Mouse (Mus musculus) hindbrain, embryonic 13.5 days (tissue): ENCODE measurements around the gene Srsf3. TPM values are rescaled to one million over a fixed set of nuclear protein-coding genes. Genes with fewer than 3 reads are reported as not detected.

Source experiments
- ATAC-seq: fragments of 200-750 bp; cut with Nextera tagmentation; 2 replicates; pipeline ENCODE4 v1.8.0; 2017; ENCODE audit warnings: moderate TSS enrichment; ENCODE audit not compliant: low FRiP score
- H3K27ac ChIP-seq: fragments of 300-500 bp; sonication (generic); 2 replicates; pipeline ENCODE4 v1.5.1; 2015; ENCODE audit warnings: inconsistent platforms, mild to moderate bottlenecking, moderate library complexity
- H3K27me3 ChIP-seq: fragments of 300-500 bp; sonication (generic); 2 replicates; pipeline ENCODE4 v1.6.1; 2015; ENCODE audit warnings: mild to moderate bottlenecking, inconsistent platforms
- H3K36me3 ChIP-seq: fragments of 300-500 bp; sonication (generic); 2 replicates; pipeline ENCODE4 v1.6.1; 2015; ENCODE audit warnings: mild to moderate bottlenecking, inconsistent platforms
- H3K4me1 ChIP-seq: fragments of 300-500 bp; sonication (generic); replicated peaks from 2 replicates; pipeline ENCODE4 v1.6.1; 2015; ENCODE audit warnings: inconsistent platforms
- H3K4me2 ChIP-seq: fragments of 300-500 bp; sonication (generic); 2 replicates; pipeline ENCODE4 v1.6.1; 2015; ENCODE audit warnings: inconsistent platforms, mild to moderate bottlenecking, moderate library complexity
- H3K4me3 ChIP-seq: fragments of 300-500 bp; sonication (generic); 2 replicates; pipeline ENCODE4 v1.5.1; 2015; ENCODE audit warnings: mild to moderate bottlenecking, inconsistent platforms
- H3K9ac ChIP-seq: fragments of 300-500 bp; sonication (generic); 2 replicates; pipeline ENCODE4 v1.6.1; 2015; ENCODE audit warnings: mild to moderate bottlenecking, inconsistent platforms
- H3K9me3 ChIP-seq: fragments of 300-500 bp; sonication (generic); 2 replicates; pipeline ENCODE4 v1.6.1; 2016; ENCODE audit warnings: inconsistent platforms
- WGBS: fragments of 180-500 bp; shearing (Covaris S2); methylation state at CpG from one replicate; pipeline ENCODE4 v1.1.7; 2015; 5-methylcytosine and 5-hydroxymethylcytosine counted together
- polyA plus RNA-seq: library from polyadenylated mRNA; unstranded; fragments of >200 nt; fragmentation: Nextera tagmentation; extraction: Ambion mirVana; gene quantifications from 2 replicates; pipeline ENCODE4 v1.2.1, GENCODE M21; 2015

Srsf3 gene
- polyA plus RNA-seq, 1 experiment from 2014 or later = 506 TPM

GRCm38 (mm10) chr17:29049923-29050322, 17.5 kb downstream of the Srsf3 start:
- 88% methylated on average over 7 of the region's 7 CpGs for WGBS
- Histone ChIP-seq H3K9ac (no peak overlapping the region), H3K27ac (no peak overlapping the region), H3K4me2 (no peak overlapping the region), H3K4me3 (no peak overlapping the region), H3K9me3 (no peaks in the 10 kb centered on the region), H3K4me1 (peaks cover 16% of the 10 kb centered on the region), H3K27me3 (no peaks in the 10 kb centered on the region), H3K36me3 (peaks cover 31% of the 10 kb centered on the region)
- ATAC-seq = no peak

- Histone ChIP-seq H3K9ac (no peak overlapping the region), H3K36me3 (peaks cover 22% of the 10 kb centered on the region), H3K4me3 (no peak overlapping the region), H3K27me3 (no peaks in the 10 kb centered on the region), H3K9me3 (no peaks in the 10 kb centered on the region), H3K27ac (peak overlapping the region; percentile 50; the same call in 1 of the 2 replicates), H3K4me2 (no peak overlapping the region), H3K4me1 (peaks cover 16% of the 10 kb centered on the region)
- no peak for ATAC-seq
- 66% methylated on average over 14 of the region's 14 CpGs for WGBS
These were observed 18.4 kb downstream of the Srsf3 start for GRCm38 (mm10) chr17:29050791-29051190.

DNA sequence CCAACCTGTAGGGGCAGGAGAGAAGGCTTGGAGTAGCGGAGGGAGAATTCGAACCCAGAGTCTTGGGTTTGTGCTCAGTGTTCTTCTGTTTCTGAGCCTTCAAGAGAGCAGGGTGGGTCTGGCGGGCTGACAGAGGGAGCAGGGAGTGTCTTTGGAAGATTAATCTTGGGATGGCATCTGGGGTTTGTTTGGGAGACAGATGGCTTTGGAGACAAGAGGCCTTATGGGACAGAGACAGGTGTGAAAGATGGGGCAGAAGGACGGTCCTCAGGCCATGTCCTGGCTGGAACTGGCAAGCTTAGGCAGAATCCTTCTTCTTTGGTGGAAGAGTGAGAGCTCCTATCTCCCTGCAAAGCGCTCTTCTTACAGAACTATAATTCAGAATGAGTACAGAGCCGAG, 20.6 kb downstream of the Srsf3 start:
- Histone ChIP-seq H3K36me3 (peaks cover 1% of the 10 kb centered on the region; the same call in 1 of the 2 replicates), H3K9ac (no peak overlapping the region), H3K4me1 (peaks cover 35% of the 10 kb centered on the region), H3K9me3 (no peaks in the 10 kb centered on the region), H3K4me2 (no peak overlapping the region), H3K4me3 (no peak overlapping the region), H3K27me3 (no peaks in the 10 kb centered on the region), H3K27ac (no peak overlapping the region)
- ATAC-seq = no peak
- WGBS = 85% methylated on average over 6 of the region's 6 CpGs

DNA sequence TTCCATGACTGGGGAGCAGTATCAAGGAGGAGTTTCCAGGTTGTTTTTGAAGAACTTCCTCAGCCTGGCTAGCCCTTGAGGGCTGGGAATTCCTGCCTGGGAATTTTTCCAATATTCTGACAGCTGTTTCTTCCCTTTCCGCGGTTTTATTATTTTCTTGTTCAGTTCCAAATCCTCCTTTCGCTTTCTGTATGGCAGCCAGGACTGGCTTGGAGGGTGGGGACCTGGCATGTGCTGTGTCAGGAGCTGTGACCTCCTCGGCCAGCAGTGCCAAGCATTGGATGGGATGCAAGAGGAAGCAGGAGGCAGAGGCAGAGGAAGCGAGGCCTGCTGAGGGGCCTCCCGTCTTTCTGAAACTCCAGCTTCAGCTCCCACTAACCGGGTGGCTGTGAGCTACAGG, 21.4 kb downstream of the Srsf3 start:
- no peak for ATAC-seq
- H3K4me1 ChIP-seq = peaks cover 42% of the 10 kb centered on the region
- no peak overlapping the region for H3K27ac ChIP-seq
- WGBS = 72% methylated on average over 7 of the region's 7 CpGs
- no peak overlapping the region for H3K9ac ChIP-seq
- no peaks in the 10 kb centered on the region for H3K36me3 ChIP-seq
- H3K4me3 ChIP-seq = no peak overlapping the region
- H3K27me3 ChIP-seq = no peaks in the 10 kb centered on the region
- no peaks in the 10 kb centered on the region for H3K9me3 ChIP-seq
- no peak overlapping the region for H3K4me2 ChIP-seq

GRCm38 (mm10) chr17:29054429-29054828, 22.0 kb downstream of the Srsf3 start:
- no peaks in the 10 kb centered on the region for H3K27me3 ChIP-seq
- no peak overlapping the region for H3K27ac ChIP-seq
- peaks cover 44% of the 10 kb centered on the region for H3K4me1 ChIP-seq
- no peak overlapping the region for H3K4me2 ChIP-seq
- H3K36me3 ChIP-seq = no peaks in the 10 kb centered on the region
- H3K4me3 ChIP-seq = no peak overlapping the region
- H3K9me3 ChIP-seq = no peaks in the 10 kb centered on the region
- H3K9ac ChIP-seq = no peak overlapping the region
- no peak for ATAC-seq
- WGBS = 94% methylated on average over 6 of the region's 6 CpGs

GRCm38 (mm10) chr17:29055586-29055985, 23.2 kb downstream of the Srsf3 start:
- H3K27ac ChIP-seq = no peak overlapping the region
- H3K4me2 ChIP-seq = no peak overlapping the region
- no peaks in the 10 kb centered on the region for H3K9me3 ChIP-seq
- no peak for ATAC-seq
- no peak overlapping the region for H3K4me3 ChIP-seq
- peaks cover 38% of the 10 kb centered on the region for H3K4me1 ChIP-seq
- H3K9ac ChIP-seq = no peak overlapping the region
- WGBS = 70% methylated on average over 5 of the region's 5 CpGs
- H3K27me3 ChIP-seq = no peaks in the 10 kb centered on the region
- H3K36me3 ChIP-seq = no peaks in the 10 kb centered on the region

DNA sequence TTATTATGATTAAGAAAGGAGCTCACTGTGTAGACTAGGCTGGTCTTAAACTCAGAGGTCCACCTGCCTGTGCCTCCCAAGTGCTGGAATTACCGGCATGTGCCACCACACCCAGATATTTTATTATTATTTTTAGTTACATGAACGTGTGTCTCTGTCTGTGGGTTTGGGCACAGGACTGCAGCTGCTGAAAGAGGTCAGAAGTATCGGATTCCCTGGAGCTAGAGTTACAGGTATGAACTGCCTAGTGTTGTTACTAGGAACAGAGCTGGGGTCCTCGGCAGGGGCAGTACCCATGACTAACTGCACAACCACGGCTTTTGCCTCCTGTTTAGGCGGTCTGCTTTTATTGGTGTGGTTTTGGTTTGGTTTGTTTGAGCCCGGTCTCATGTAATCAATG, 23.8 kb downstream of the Srsf3 start:
- Histone ChIP-seq H3K4me3 (no peak overlapping the region), H3K27ac (no peak overlapping the region), H3K9me3 (no peaks in the 10 kb centered on the region), H3K4me1 (peaks cover 32% of the 10 kb centered on the region), H3K27me3 (no peaks in the 10 kb centered on the region), H3K4me2 (no peak overlapping the region), H3K9ac (no peak overlapping the region), H3K36me3 (no peaks in the 10 kb centered on the region)
- WGBS = 34% methylated on average over 7 of the region's 7 CpGs
- ATAC-seq = no peak

- WGBS = under 1% methylated on average over 8 of the region's 8 CpGs
- Histone ChIP-seq H3K27ac (peak overlapping the region; percentile 60), H3K4me1 (peaks cover 32% of the 10 kb centered on the region), H3K27me3 (no peaks in the 10 kb centered on the region), H3K36me3 (no peaks in the 10 kb centered on the region), H3K4me2 (peak overlapping the region; percentile 2; the same call in 1 of the 2 replicates), H3K4me3 (no peak overlapping the region), H3K9ac (peak overlapping the region; percentile 6; the same call in 1 of the 2 replicates), H3K9me3 (no peaks in the 10 kb centered on the region)
- 0 out of 2 replicates have a peak, but pooled peaks have one; percentile 46 for ATAC-seq
These were observed 24.3 kb downstream of the Srsf3 start for GRCm38 (mm10) chr17:29056699-29057151.

DNA sequence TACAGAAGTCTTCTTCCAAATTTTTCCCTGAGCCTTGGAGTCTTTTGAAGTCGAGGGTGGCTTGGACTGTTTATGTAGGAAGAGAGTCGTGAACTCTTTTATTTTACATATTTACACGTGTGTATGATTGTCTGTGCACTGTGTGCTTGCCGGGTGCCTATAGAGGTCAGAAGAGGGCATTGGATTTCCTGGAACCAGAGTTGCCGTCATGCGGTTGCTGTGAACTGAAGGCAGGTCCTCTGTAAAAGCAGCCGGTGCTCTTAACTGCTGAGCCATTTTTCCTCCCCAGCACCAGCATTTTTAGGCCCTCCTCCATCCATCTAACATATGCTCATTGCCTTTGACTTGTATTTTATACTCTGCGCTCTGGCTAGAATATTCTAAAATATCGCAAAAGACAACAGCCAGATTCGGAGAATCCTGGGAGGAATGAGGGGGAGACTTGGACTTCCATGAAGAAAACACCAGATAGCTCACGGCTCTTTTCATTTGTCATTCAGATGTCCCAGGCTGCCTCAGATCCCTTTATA, 25.0 kb downstream of the Srsf3 start:
- Histone ChIP-seq H3K9me3 (no peaks in the 10 kb centered on the region), H3K4me3 (no peak overlapping the region), H3K4me1 (peaks cover 36% of the 10 kb centered on the region), H3K4me2 (no peak overlapping the region), H3K36me3 (no peaks in the 10 kb centered on the region), H3K9ac (no peak overlapping the region), H3K27me3 (no peaks in the 10 kb centered on the region), H3K27ac (peak overlapping the region; percentile 60)
- ATAC-seq = no peak
- WGBS = 83% methylated on average over 11 of the region's 11 CpGs

DNA sequence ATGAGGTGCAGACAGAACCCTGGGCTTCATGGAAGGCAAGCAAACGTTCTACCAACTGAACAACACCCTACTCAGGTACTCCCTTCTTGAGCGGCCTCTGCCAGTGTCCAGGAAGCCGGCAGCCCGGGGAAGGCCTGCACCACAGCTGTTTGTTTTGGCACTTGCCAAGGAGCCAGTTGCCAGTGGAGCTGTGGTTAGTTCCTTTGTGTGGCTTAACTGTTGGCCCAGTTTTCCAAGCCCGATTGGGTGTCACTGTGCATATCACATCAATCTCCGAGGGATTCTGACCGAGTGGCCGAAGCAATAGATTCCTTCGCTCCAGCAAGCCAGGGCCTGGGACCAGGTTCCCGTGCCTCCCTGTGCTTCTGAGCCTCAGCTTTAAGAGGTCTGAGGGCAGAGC, 25.5 kb downstream of the Srsf3 start:
- Histone ChIP-seq H3K4me2 (no peak overlapping the region), H3K9ac (no peak overlapping the region), H3K9me3 (no peaks in the 10 kb centered on the region), H3K4me3 (no peak overlapping the region), H3K36me3 (no peaks in the 10 kb centered on the region), H3K27ac (0 out of 2 replicates have a peak overlapping the region, but pooled peaks have one; percentile 60), H3K4me1 (peaks cover 41% of the 10 kb centered on the region), H3K27me3 (no peaks in the 10 kb centered on the region)
- ATAC-seq = no peak
- WGBS = 78% methylated on average over 10 of the region's 10 CpGs

DNA sequence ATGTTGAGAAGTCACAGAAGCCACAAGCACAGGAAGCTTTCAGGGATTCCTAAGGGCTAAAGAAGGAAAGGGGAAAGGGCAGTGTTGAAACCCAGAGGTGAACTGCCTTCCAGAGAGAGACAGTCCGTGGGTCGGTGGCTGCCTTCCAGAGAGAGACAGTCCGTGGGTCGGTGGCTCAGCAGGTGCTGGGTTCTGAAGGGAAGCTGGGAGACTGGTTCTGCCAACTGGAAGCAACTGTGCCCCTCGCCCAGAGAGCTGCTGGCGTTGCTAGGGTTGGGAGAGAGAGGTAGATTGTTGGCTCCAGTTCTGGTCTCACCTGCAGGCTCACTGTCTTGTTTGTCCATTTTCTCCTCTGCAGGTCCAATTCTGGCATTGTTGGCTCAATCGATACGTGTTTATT, 26.1 kb downstream of the Srsf3 start:
- no peak for ATAC-seq
- no peaks in the 10 kb centered on the region for H3K27me3 ChIP-seq
- peaks cover 46% of the 10 kb centered on the region for H3K4me1 ChIP-seq
- no peaks in the 10 kb centered on the region for H3K9me3 ChIP-seq
- WGBS = 65% methylated on average over 8 of the region's 8 CpGs
- 0 out of 2 replicates have a peak overlapping the region, but pooled peaks have one; percentile 60 for H3K27ac ChIP-seq
- H3K4me3 ChIP-seq = no peak overlapping the region
- H3K4me2 ChIP-seq = no peak overlapping the region
- no peak overlapping the region for H3K9ac ChIP-seq
- H3K36me3 ChIP-seq = no peaks in the 10 kb centered on the region

- Histone ChIP-seq H3K4me2 (no peak overlapping the region), H3K9ac (no peak overlapping the region), H3K4me1 (peaks cover 51% of the 10 kb centered on the region), H3K4me3 (no peak overlapping the region), H3K27me3 (no peaks in the 10 kb centered on the region), H3K27ac (no peak overlapping the region), H3K9me3 (no peaks in the 10 kb centered on the region), H3K36me3 (no peaks in the 10 kb centered on the region)
- WGBS = 82% methylated on average over 3 of the region's 3 CpGs
- no peak for ATAC-seq
These were observed 27.2 kb downstream of the Srsf3 start for GRCm38 (mm10) chr17:29059581-29059980.

DNA sequence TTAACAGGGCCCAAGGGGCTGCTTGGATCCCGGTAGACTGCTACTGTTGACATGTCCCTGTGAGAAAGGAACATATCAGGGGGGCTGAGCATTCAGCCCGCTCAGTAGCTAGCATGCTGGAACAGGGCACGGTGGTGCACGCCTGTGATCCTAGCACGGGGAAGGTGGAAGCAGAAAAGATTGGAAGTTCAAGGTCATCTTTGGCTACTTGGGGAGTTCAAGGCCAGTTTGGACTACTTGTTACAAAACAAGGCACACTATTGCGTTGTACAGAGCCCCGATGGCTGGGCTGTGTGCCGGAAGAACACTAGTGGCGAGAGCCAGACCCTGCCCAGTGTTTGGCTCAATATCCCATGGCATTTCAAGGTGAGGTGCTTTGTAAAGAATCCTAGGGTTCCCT, 28.5 kb downstream of the Srsf3 start:
- H3K4me1 ChIP-seq = peaks cover 51% of the 10 kb centered on the region

More for the DNA sequence above, 28.5 kb downstream of the Srsf3 start:
- no peak overlapping the region for H3K27ac ChIP-seq
- no peaks in the 10 kb centered on the region for H3K9me3 ChIP-seq
- H3K27me3 ChIP-seq = no peaks in the 10 kb centered on the region
- no peak overlapping the region for H3K9ac ChIP-seq
- ATAC-seq = no peak
- H3K4me2 ChIP-seq = no peak overlapping the region
- H3K36me3 ChIP-seq = no peaks in the 10 kb centered on the region
- H3K4me3 ChIP-seq = no peak overlapping the region
- 91% methylated on average over 9 of the region's 9 CpGs for WGBS
